Mouse (Mus musculus): Measurements from ENCODE around the gene Hist2h3b.
"Not testable (repeated sequence)": the region's sequence is repeated elsewhere in the genome, so short reads cannot be mapped to it uniquely, and the experiment has no call there.

Hist2h3b gene

DNA sequence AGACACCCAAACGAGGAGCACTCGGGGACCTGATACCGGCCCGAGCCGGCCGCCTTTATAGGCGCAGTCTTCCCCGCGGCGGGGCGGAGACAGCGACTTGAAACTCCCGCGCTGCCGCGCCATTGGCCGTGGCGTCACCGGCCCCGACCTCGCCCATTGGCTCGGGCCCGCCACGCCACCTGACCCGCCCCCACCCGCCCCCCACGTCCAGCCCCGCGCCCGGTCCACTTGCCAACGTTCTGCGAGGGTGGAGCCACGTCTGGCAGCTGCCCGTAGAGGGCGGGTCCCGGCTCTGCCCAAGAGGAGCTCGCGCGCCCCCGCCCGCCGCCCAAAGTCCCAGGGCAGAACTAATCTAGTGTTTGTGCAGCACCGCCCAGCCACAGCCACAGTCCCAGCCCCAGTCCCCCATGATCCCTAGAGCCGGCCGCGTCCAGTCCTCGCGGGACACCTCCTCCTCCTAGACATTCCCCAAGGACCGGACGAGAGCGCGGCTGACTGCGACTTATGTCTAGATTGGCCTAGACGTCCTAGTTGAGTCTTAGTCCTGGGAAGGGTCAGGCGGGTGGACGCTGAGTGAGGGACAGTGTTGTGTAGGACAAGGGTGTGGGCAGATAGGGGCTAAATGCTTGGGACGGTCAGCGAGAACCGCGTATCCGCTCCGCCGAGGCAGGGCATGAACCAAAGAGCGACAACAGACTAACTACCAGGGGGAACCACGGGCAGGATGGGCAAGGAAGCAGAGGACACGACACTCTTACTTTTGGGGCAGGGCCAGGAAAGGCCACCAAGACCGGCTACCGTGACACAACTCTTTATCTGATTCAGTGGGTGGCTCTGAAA, 29.3 kb upstream of the Hist2h3b start, which contains the start of gene Hist2h3c2:
Hist2h3c2 (minus strand) TSS at position 174 of the 840 bp plus-strand sequence.
- DNase-seq (ENCODE audit: low spot score), result not testable (repeated sequence)

DNA sequence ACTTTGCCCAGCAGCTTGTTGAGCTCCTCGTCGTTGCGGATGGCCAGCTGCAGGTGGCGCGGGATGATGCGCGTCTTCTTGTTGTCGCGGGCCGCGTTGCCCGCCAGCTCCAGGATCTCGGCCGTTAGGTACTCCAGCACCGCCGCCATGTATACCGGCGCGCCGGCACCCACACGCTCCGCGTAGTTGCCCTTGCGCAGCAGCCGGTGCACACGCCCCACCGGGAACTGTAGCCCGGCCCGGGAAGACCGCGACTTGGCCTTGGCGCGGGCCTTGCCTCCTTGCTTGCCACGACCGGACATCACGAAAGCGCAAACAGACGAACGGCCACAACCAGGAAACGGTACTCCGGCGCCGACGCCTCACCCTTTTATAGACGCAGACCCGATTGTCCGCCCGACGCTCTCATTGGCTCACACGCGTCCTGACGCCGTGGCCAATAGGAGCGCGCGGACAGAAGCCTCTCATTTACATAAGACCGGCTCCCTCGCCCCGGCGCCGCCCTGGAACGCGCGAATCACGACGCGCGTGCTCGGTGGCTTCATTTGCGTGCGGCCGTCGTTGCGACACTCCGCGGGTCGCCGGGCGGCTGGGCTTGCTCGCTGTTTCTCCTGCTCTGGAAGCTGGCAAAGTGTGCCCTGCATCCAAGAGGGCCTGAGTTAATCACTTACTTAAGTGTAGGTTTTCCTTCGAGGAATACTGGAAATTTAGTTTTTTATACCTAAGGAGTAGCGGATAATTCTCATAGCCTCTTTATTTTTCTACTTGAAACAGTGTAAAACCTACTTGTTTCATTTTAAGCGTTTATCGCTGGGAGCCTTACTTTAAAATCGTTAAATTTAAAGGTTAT, 28.3 kb upstream of the Hist2h3b start, which contains the start of gene Hist2h2aa2:
Hist2h2aa2 (minus strand) TSS at position 328 of the 850 bp plus-strand sequence.
- DNase-seq (ENCODE audit: low spot score), result peak; percentile 53

DNA sequence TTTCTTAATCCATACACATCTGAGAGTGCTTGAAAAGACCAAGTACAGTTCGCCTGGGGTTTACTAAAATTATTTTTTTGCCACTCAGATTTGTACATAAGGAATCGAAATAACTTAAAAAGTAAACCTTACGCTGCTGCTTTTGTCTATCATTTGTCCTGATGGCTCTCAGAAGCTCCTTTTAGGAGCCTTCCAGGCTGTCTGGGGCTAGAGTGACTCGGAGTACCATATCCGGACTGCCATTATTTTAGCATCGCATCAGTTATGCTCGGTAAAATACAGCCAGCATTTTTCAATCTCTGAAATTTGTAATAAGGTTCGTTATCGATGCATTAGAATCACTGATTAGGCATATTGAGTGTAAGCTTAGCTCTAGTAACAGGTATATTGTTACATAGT, 27.7 kb upstream of the Hist2h3b start:
- no peak for DNase-seq (ENCODE audit: low spot score)

DNA sequence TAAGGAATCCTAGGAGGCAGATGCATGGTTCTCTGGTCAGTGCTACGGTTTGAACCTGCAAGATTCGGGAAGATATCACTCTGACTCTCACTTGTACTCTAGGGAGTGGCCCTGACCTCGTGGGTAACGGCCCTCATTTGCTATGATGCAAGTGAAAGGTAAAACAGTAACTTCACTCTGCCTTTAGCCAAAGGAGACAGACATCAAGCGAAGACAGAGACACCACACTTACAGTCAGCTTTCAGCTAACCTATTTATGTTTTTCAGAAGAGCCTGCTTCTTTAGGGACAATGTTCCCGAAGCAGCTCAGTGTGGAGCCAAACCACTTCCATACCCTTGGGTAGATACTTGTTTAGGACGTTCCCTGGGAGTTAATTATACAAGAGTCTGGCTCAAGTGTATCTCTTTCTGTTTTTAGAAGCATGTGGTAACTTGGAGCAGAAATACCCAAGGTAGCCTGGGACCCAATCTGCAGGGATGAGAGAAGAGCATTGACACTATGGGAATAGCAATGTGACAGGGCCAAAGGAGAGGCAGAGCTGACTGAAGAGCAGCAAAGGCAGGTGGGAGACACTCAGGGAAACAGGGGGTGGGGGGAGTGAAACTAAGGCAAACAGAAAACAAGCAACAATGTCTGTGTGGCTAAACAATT, 24.4 kb upstream of the Hist2h3b start:
- no peak for DNase-seq (ENCODE audit: low spot score)

DNA sequence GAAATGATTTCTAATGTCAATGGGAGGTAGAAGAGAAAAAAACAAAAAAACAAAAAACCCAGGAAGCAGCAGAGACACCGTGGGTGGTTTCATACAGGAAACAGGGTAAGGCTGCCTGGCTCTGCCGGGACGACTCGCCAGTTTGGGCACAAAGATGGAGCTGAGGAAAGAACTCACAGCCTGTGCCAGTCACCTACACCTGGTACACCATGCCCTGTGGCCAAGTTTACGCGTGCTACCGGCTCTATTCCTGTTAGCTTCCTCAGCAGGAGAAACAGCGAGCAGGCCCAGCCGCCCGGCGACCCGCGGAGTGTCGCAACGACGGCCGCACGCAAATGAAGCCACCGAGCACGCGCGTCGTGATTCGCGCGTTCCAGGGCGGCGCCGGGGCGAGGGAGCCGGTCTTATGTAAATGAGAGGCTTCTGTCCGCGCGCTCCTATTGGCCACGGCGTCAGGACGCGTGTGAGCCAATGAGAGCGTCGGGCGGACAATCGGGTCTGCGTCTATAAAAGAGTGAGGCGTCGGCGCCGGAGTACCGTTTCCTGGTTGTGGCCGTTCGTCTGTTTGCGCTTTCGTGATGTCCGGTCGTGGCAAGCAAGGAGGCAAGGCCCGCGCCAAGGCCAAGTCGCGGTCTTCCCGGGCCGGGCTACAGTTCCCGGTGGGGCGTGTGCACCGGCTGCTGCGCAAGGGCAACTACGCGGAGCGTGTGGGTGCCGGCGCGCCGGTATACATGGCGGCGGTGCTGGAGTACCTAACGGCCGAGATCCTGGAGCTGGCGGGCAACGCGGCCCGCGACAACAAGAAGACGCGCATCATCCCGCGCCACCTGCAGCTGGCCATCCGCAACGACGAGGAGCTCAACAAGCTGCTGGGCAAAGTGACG, 23.2 kb upstream of the Hist2h3b start, which contains the start of gene Hist2h2aa1:
Hist2h2aa1 (plus strand) TSS at position 495 of the 884 bp plus-strand sequence.
- DNase-seq (ENCODE audit: low spot score), result peak; percentile 70

DNA sequence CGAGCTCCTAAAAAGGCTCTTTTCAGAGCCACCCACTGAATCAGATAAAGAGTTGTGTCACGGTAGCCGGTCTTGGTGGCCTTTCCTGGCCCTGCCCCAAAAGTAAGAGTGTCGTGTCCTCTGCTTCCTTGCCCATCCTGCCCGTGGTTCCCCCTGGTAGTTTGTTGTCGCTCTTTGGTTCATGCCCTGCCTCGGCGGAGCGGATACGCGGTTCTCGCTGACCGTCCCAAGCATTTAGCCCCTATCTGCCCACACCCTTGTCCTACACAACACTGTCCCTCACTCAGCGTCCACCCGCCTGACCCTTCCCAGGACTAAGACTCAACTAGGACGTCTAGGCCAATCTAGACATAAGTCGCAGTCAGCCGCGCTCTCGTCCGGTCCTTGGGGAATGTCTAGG, 22.4 kb upstream of the Hist2h3b start:
- DNase-seq (ENCODE audit: low spot score), result not testable (repeated sequence)

DNA sequence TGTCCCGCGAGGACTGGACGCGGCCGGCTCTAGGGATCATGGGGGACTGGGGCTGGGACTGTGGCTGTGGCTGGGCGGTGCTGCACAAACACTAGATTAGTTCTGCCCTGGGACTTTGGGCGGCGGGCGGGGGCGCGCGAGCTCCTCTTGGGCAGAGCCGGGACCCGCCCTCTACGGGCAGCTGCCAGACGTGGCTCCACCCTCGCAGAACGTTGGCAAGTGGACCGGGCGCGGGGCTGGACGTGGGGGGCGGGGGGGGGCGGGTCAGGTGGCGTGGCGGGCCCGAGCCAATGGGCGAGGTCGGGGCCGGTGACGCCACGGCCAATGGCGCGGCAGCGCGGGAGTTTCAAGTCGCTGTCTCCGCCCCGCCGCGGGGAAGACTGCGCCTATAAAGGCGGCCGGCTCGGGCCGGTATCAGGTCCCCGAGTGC, 22.0 kb upstream of the Hist2h3b start, which contains the start of gene Hist2h3c1:
Hist2h3c1 (plus strand) TSS at position 259 of the 430 bp plus-strand sequence.
- DNase-seq (ENCODE audit: low spot score), result not testable (repeated sequence)

DNA sequence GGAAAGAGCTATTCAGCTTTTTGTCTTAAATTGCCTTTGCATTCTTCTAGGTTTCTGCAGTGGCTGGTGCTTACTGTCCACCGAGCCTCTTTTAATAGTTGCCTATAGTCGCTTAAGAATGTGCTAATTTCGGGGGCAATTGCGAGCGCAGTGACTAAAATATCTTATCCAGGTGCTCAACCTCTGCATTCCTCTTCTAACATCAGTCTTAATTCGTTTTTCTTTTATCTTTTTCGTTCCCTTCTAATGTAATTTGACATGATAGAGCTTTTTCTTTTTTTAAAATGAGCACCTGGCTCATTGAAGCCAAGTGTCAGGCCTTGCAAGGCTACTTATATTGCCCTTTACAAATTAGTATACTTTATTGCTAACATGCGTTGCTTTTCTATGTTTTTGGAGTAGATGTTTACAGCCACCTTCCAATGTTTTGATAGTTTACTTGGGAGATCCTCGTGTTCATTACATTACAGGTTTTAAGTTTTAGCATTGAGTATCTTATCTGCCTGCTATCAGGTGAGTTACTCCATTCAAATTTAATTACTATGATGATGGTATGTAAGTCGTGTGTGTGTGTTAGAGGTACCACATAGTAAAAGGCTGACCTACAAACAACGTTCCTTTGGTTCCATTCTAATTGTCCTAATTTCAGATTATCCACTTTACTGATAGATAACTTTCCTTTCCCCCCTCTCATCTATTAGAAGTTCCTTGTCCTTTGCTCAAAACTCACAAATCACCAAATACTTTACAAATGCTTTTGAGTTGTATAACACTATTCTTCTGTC, 20.9 kb upstream of the Hist2h3b start:
- DNase-seq (ENCODE audit: low spot score), result peak; percentile 68

DNA sequence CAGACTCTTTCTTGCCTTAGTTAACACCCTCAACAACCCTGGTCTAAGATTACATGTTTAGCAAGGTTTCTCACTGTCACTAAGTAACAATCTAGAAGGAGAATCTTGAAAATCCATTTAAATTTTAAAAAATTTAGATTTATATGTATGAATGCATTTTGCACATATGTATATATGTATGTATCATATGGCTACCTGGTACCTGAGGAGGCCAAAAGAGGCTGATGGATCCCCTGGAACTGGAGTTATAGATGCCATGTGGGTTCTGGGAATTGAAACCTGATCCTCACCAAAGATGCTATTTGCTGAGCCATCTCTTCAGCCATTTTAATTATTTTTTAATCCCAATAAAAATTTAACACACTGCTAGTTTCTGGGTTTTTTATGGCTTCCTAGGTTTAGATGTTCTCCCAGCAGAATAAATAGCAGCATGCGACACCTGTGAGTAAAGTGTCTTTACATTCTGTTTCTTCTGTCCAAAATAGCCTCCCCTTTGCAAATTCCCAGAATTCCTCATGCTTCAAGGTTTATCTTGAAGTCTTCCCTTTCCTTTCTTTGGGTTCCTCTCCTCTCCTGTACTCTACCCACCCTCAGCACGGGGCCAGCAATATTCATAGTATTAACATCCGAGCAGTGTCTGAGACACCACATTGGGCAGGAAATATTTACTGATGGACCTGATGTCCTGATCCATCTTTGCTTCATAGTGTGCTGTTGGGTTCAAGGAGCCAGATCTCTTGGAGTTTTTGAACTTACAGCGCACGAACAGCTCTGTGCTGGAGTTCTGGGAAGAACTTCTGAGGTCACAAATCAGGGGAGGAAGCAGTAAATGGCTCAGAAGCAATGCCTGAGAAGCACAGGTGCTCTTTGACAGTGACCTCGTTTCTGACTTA, 20.1 kb upstream of the Hist2h3b start:
- peak; percentile 59 for DNase-seq (ENCODE audit: low spot score)

DNA sequence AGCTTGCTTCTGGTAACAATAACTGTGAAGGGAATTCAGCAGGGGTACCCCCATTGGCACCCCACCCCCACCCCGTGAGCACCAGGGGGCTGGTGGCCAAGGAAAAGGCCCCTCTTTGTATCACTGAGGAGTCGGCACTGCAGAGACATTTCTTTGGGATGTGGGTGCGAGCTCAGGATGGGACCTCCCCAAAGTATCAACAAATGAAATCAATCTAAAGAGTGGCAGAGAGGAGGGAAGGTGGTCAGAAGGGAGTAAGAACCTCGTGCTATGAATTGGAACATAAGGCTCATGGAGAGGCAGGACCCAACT, 19.5 kb upstream of the Hist2h3b start:
- no peak for DNase-seq (ENCODE audit: low spot score)

DNA sequence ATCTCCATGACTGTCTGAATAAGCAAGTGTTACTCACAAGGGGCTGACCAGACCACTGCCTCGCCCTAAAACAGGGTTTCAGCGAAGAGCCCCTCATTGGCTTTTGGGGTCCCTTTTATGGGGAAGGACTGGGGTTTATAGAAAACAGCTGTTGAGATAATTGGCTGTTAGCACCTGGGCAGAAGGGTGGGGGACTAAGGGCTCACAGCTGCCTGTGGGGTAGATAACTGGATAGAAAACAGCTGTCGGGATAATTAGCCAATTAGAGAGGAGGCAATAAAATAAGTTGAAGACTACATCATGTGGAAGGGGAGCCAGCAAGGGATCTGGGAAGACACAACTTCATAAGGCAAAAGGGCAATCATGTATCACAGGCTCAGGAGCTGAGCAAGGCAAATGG, 17.6 kb upstream of the Hist2h3b start:
- DNase-seq (ENCODE audit: low spot score), result no peak

DNA sequence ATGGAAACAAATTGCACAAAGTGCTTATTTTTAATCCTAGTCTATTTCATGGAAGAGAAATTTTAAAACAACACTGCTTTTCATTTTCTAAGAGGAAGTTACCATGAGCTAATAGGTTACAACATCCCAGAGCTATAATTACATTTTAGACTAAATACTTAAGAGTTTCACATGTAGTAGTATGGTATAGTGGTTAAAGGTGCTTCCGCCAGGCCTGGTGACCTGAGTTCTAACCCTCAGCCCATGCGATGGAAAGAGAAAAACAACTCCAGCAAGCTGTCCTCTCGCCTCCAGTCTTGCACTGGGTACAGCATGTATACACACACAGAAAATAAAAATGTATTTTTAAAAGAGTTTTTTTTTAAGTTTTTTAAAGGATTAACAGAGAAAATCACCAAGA, 16.7 kb upstream of the Hist2h3b start:
- DNase-seq (ENCODE audit: low spot score), result no peak

DNA sequence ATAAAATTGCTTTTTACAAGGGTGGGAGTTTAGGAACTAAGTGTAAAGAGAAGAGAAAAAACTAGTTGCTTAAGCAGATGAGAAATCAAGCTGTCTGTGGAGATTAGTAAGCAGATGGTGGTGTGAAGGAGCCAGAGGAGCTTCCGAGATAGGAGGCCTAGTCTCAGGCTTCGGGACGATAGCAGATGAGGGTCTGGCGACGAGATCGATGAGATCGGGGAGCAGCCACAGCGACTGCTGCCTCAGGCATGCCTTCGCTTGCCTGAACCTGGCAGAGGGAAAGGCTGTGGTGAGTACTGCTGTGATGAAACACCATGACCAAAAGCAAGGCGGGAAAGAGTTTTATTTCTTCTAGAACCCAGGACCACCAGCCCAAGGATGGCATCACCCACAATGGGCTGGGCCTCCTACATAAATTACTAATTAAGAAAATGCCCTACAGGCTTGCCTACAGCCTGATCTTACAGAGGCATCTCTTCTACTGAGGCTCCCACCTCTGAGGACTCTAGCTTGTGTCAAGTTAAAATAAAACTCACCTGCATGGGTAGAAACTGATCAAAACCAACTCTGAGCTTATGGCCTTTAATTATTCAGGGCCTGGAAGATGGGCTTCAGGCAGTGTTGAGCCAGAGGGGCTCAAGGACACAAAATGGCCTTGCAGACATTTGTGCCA, 13.6 kb upstream of the Hist2h3b start:
- DNase-seq (ENCODE audit: low spot score), result peak; percentile 71

DNA sequence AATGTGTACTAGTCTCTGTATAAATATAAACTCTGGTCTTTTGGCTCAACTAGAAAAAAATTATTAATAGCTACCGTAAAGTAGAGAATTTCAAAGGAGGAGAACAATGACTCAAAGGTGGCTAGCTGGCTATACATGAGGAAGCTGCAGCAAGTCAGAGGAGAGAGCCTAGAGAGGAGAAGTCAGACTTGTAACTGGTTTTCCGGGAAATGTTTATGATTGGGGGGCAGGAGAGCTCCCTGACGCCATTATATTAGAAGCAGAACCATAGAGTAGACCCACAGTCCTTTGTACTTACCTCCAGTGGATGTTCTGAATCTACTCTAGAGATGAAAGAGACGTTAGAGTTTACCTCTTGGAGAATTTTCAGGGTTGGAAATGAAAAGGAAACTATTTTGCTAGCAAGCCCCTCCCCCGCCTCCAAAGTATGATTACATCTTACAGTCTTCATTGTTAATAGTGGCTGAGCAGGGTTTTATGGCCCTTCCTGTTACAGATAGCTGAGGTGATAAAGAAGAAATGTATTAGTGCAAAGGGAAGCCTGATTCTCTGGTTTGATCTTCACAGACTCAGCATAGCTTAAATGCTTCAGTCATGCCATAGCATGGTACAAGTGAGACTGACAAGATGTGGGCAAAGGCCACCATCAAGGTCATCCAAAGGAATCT, 12.4 kb upstream of the Hist2h3b start:
- no peak for DNase-seq (ENCODE audit: low spot score)

DNA sequence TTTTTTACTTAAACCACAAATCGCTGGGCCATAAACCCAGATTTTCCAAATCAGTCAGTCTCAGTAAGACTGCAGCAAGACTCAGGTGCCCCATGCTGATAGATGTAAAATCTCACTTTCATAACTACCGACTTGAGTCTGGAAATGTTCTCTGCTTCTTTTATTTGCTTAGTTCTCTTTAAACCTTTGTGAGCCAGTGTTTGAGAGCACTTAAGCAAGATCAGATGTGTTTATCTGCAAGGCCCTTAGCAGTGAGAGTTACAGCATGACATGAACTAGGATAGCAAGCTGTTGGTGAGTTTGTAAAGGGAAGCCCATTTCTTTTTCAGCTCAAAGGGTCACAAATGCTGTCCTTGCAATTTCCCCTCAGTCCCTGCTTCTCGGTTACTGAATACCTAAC, 11.3 kb upstream of the Hist2h3b start:
- no peak for DNase-seq (ENCODE audit: low spot score)

DNA sequence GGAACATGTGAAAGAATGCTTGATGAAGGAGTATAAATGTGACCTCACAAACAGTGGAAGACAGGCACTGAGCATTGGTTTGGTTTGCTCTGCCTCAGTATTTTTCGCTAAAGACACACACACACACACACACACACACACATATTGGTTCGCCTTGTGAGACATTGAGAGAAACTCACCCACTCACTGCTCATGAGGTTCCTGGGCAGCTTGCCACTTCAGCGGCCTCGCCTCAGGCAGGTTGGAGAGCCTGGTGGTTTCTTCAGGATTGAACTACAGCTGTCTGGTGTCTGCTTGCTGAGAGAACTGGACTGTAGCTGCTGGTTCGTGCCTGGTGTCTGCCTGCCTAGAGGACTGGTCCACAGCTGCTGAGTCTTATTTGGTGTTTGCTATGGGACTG, 8.2 kb upstream of the Hist2h3b start:
- DNase-seq (ENCODE audit: low spot score), result no peak

DNA sequence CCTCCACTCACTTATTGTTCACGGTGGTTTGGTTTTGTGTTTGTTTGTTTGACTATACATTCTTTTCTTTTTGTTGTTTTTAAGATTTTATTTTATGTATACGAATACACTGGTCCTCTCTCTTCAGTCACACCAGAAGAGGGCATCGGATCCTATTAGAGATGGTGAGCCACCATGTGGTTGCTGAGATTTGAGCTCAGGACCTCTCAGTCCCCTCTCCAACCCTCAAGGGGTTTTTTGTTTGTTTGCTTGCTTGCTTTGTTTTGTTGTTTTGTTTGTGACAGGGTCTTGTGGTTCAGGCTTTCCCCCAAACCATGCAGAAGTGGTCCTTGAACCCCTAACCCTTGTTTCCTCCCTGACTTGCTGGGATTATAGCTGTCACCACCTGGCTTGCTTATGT, 6.8 kb upstream of the Hist2h3b start:
- no peak for DNase-seq (ENCODE audit: low spot score)

DNA sequence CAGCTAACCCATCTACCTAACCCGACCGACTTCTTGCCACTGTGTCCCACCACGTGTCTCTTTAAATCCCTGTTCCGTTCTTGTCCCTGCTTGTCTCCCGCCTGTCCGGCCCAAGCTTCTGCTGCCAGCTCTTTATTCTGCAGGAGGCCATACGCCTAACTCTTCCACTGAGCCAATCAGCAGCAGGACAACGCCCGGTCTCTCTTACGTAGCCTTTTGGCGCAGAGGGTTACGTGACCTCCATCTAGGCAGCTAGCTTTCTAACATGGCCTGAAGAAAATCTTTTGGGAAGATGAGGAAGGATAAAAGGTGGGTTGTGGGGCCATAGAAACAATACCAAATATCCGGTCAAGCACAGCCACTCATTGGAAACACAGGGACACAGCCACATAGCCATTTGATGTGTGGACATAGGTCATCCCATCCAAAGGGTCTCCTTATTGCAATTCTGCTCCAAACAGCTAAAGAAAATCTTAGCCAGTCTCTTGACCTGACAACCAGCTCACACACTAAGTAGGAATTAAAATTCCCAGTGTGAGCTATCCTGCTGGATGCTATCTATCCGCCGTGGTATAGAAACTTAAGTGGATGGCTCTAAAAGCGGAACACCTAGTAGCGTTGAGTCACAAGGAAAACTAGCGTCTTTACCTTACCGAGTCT, 6.1 kb upstream of the Hist2h3b start:
- DNase-seq (ENCODE audit: low spot score), result peak; percentile 87
